ENCODE assay signal across 26 mouse cellular contexts in genomic region chr11:53777736-53778135, GRCm38 (mm10). TPM values are rescaled to one million over a fixed set of nuclear protein-coding genes. Genes with fewer than 3 reads are reported as not detected.
"Had no signal": no experiment of that assay in that cellular context is flagged by ENCODE, and none has a peak within 500 bp of the region (broad histone marks: within the 10 kb centered on the region; RNA-seq: fewer than 3 reads in every experiment).

No protein-coding gene starts in this region.

- H3K4me2 ChIP-seq: kidney, embryonic 15.5 days; limb, embryonic 13.5 days; liver, embryonic 15.5 days; lung, embryonic 14.5 days; midbrain, embryonic 15.5 days; neural tube, embryonic 12.5 days; neural tube, embryonic 15.5 days; stomach, embryonic 15.5 days had no signal

- H3K4me1 ChIP-seq: kidney, embryonic 15.5 days; limb, embryonic 13.5 days; midbrain, embryonic 10.5 days; midbrain, embryonic 15.5 days; neural tube, embryonic 12.5 days; neural tube, embryonic 15.5 days had no signal

- H3K9me3 ChIP-seq: kidney, embryonic 15.5 days; limb, embryonic 10.5 days; limb, embryonic 13.5 days; liver, embryonic 15.5 days; megakaryocyte, embryonic 14.5 days; midbrain, embryonic 10.5 days; midbrain, embryonic 15.5 days; neural tube, embryonic 12.5 days; neural tube, embryonic 15.5 days; stomach, embryonic 15.5 days had no signal

- H3K4me3 ChIP-seq: kidney, embryonic 15.5 days; limb, embryonic 10.5 days; limb, embryonic 13.5 days; liver, embryonic 15.5 days; megakaryocyte, embryonic 14.5 days; midbrain, embryonic 10.5 days; midbrain, embryonic 15.5 days; neural tube, embryonic 12.5 days; neural tube, embryonic 15.5 days; stomach, embryonic 15.5 days had no signal

- H3K36me3 ChIP-seq: midbrain, embryonic 10.5 days; midbrain, embryonic 15.5 days; neural tube, embryonic 12.5 days; neural tube, embryonic 15.5 days had no signal

- DNase-seq: kidney, adult 2 months; kidney, postnatal 36 days; liver; lung, embryonic 14.5 days; lung, postnatal 10 days; lung, postnatal 36 days; right cerebral cortex, adult 18-20 months; right cerebral cortex, postnatal 14 days; right cerebral cortex, postnatal 4 days; spleen, adult 18-20 months; thymus, postnatal 25 days had no signal

- H3K27ac ChIP-seq: kidney, embryonic 15.5 days; limb, embryonic 10.5 days; limb, embryonic 13.5 days; liver, embryonic 15.5 days; midbrain, embryonic 10.5 days; midbrain, embryonic 15.5 days; neural tube, embryonic 12.5 days; neural tube, embryonic 15.5 days; stomach, embryonic 15.5 days had no signal

- H3K27me3 ChIP-seq: kidney, embryonic 15.5 days; limb, embryonic 13.5 days; liver, embryonic 15.5 days; megakaryocyte, embryonic 14.5 days; midbrain, embryonic 15.5 days; neural tube, embryonic 12.5 days; neural tube, embryonic 15.5 days; stomach, embryonic 15.5 days had no signal

- ATAC-seq: intestine, postnatal 0 days; midbrain, embryonic 15.5 days had no signal

- H3K9ac ChIP-seq: kidney, embryonic 15.5 days; limb, embryonic 13.5 days; liver, embryonic 15.5 days; lung, embryonic 14.5 days; midbrain, embryonic 15.5 days; neural tube, embryonic 12.5 days; neural tube, embryonic 15.5 days; stomach, embryonic 15.5 days had no signal

RNA-seq across cellular contexts. Expression of gene Gm17334, which starts 4.7 kb away (rescaled TPM):
- polyA plus RNA-seq: limb, embryonic 10.5 days; midbrain, embryonic 10.5 days; midbrain, embryonic 15.5 days; neural tube, embryonic 12.5 days; neural tube, embryonic 15.5 days had no signal

RNA-seq across cellular contexts. Expression of gene Il5, which starts 57.1 kb away (rescaled TPM):
- total RNA-seq: layer of hippocampus, postnatal 14 days; left cerebral cortex, adult 18-20 months; left cerebral cortex, postnatal 25 days had no signal
- polyA plus RNA-seq: intestine, embryonic 14.5 days; intestine, postnatal 0 days; kidney, embryonic 15.5 days; limb, embryonic 10.5 days; limb, embryonic 13.5 days; liver, embryonic 15.5 days; lung, embryonic 14.5 days; midbrain, embryonic 10.5 days; midbrain, embryonic 15.5 days; neural tube, embryonic 12.5 days; neural tube, embryonic 15.5 days; stomach, embryonic 15.5 days had no signal
